Mouse (Mus musculus): ENCODE measurements around the gene Dmpk. TPM values are rescaled to one million over a fixed set of nuclear protein-coding genes. Genes with fewer than 3 reads are reported as not detected.
"Not testable (repeated sequence)": the region's sequence is repeated elsewhere in the genome, so short reads cannot be mapped to it uniquely, and the experiment has no call there.

Dmpk gene
- 0.97 to 1.5 TPM in 2 of 3 replicates, not detected in the other for total RNA-seq (2017)

- ATAC-seq (replicated peaks; ENCODE audit: insufficient number of reproducible peaks, low FRiP score, low TSS enrichment, poor library complexity, severe bottlenecking): no peak
These were observed at the start of gene Dmpk for GRCm38 (mm10) chr7:19083701-19084100. Dmpk (plus strand) TSS chr7:19083849.

GRCm38 (mm10) chr7:19044616-19045015, 39.0 kb upstream of the Dmpk start:
- no peak for ATAC-seq (replicated peaks; ENCODE audit: insufficient number of reproducible peaks, low FRiP score, low TSS enrichment, poor library complexity, severe bottlenecking)

DNA sequence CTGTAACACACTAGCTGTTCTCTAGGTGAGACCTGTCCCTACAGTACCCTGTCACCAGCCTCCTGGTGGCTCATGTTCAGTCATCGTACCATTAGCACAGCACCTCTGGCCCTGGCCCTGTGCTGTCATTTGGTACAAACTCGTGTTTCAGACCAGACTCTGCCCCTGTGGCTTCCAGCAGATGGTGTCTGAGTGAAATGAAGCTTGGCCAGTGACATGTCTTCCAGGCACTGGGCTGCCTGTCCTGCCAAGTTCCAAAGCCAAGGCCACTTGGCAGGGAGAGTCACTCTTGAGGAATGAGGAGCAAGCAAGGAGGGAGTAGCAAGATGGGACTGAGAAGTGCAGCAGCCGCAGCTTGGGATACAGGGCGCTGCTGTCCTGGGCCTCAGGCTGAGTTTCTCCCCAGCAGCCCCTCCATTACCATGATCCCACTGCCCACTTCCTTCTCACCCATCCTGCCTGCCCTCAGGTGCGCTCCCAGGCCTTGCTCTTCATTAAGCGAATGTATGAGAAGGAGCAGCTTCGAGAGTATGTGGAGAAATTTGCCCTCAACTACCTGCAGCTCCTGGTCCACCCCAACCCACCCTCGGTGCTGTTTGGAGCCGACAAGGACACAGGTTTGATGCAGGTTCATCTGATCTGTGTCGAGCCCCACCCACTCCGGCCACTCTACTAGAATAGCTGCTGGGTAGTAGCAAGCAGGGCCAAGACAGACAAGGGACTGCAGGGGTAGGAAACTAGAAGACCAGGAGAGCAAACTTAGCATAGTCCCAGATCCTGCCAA, 37.2 kb upstream of the Dmpk start:
- no peak for ATAC-seq (replicated peaks; ENCODE audit: insufficient number of reproducible peaks, low FRiP score, low TSS enrichment, poor library complexity, severe bottlenecking)

GRCm38 (mm10) chr7:19048006-19048527, 35.6 kb upstream of the Dmpk start:
- no peak for ATAC-seq (replicated peaks; ENCODE audit: insufficient number of reproducible peaks, low FRiP score, low TSS enrichment, poor library complexity, severe bottlenecking)

- ATAC-seq (replicated peaks; ENCODE audit: insufficient number of reproducible peaks, low FRiP score, low TSS enrichment, poor library complexity, severe bottlenecking): no peak
These were observed 34.4 kb upstream of the Dmpk start for GRCm38 (mm10) chr7:19049252-19049651.

- ATAC-seq (replicated peaks; ENCODE audit: insufficient number of reproducible peaks, low FRiP score, low TSS enrichment, poor library complexity, severe bottlenecking): no peak
These were observed 33.5 kb upstream of the Dmpk start for GRCm38 (mm10) chr7:19050172-19050571.

DNA sequence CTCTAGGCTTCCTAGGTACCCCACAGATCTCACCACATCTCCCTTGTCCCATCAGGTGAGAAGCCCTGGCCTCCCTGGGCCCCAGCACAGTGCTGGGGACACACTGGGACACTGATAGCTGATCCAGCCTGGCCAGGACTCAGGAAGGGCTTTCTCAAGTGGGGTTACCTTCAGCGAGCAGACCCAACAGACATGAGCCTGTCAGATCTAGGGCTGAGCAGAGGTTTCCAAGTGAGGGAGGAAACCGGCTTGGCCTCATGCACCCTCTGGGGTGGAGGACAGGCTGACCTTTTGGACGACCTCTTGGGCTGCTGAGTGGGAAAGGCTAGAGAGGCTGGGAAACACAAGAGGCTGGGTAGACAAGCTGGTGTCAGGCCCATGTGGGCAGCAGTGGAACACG, 32.5 kb upstream of the Dmpk start:
- ATAC-seq (replicated peaks; ENCODE audit: insufficient number of reproducible peaks, low FRiP score, low TSS enrichment, poor library complexity, severe bottlenecking): no peak

DNA sequence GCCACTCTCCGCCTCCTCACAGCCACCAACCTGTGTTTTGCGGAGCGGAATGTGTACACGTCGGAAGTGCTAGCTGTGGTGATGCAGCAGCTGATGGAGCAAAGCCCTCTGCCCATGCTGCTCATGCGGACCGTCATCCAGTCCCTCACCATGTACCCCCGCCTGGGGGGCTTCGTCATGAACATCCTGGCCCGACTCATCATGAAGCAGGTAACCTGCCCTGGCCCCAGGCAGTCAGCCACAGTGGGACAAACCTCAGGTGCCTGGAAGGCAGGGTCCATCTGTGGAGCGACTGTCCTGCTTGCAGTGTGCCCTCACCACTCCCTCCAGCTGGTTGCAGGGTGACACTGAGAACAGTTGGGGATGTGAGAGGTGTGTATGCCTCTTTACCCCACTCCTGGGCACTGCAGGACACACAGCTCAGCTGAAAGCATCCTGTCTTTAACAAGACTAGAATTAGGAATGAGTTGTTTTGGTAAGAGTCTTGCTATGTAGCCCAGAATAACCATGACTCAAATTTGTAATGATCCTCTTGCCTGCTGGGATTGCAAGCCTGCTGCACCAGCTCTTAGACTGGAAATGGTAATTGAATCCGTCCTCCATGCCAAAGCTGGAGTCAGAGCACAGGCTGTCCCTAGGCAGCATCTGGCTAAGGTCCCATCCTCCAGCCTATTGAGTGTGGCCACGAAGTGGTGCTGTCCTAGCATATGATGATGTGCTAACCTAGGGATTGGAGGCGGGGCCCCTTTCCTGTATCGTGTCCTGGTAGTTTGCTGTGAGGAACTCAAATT, 31.1 kb upstream of the Dmpk start:
- ATAC-seq (replicated peaks; ENCODE audit: insufficient number of reproducible peaks, low FRiP score, low TSS enrichment, poor library complexity, severe bottlenecking): no peak

- ATAC-seq (replicated peaks; ENCODE audit: insufficient number of reproducible peaks, low FRiP score, low TSS enrichment, poor library complexity, severe bottlenecking): no peak
These were observed 30.5 kb upstream of the Dmpk start for GRCm38 (mm10) chr7:19053136-19053532.

- ATAC-seq (replicated peaks; ENCODE audit: insufficient number of reproducible peaks, low FRiP score, low TSS enrichment, poor library complexity, severe bottlenecking): no peak
These were observed 29.4 kb upstream of the Dmpk start, which contains the start of gene Rsph6a for GRCm38 (mm10) chr7:19054047-19054776. Rsph6a (plus strand) TSS chr7:19054690.

GRCm38 (mm10) chr7:19054777-19055076, 28.9 kb upstream of the Dmpk start:
- ATAC-seq (replicated peaks; ENCODE audit: insufficient number of reproducible peaks, low FRiP score, low TSS enrichment, poor library complexity, severe bottlenecking): no peak

GRCm38 (mm10) chr7:19055108-19055507, 28.5 kb upstream of the Dmpk start:
- no peak for ATAC-seq (replicated peaks; ENCODE audit: insufficient number of reproducible peaks, low FRiP score, low TSS enrichment, poor library complexity, severe bottlenecking)

DNA sequence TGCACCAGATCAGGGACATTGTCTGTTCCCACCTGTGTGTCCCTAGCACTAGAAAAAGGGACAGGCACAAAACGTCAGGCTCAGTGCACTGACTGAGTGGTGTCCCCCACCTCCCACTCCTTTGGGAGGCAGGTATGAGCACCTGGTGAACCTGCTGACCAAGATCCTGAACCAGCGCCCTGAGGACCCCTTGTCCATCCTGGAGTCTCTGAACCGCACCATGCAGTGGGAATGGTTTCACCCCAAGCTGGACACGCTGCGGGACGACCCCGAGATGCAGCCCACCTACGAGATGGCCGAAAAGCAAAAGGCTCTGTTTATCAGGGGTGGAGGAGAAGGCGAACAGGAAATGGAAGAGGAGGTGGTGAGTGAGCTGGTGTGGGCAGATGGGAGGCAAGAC, 26.2 kb upstream of the Dmpk start:
- no peak for ATAC-seq (replicated peaks; ENCODE audit: insufficient number of reproducible peaks, low FRiP score, low TSS enrichment, poor library complexity, severe bottlenecking)

DNA sequence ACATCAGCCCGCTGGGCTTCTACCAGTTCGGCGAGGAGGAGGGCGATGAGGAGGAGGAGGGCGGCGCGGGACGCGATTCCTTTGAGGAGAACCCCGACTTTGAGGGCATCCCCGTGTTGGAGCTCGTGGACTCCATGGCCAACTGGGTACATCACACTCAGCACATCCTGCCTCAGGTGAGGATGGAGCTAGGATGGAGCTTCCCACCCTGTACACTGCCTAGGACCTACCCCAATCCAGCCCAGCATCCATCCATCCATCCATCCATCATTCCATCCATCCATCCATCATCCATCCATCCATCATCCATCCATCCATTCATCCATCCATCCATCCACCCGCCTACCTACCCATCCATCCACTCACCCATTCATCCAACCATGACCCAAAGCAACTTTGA, 17.8 kb upstream of the Dmpk start:
- no peak for ATAC-seq (replicated peaks; ENCODE audit: insufficient number of reproducible peaks, low FRiP score, low TSS enrichment, poor library complexity, severe bottlenecking)

DNA sequence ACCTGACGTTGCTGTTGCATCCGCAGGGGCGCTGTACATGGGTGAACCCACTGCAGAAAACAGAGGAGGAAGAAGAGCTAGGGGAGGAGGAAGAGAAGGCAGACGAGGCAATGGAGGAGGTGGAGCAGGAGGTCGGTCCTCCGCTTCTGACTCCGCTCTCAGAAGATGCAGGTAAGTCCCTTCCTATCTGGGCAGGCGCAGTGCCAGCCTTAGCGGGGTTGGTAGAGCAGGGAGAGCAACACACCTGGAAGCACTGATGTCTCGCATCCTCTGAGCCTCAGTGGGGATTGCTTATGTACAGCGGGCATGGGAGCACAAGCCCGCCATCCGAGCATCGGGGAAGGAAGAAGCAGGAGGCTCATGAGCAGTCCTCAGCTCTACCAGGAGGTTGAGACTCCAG, 16.6 kb upstream of the Dmpk start:
- peak; percentile 25; the same call in 1 of the 2 replicates for ATAC-seq (replicated peaks; ENCODE audit: insufficient number of reproducible peaks, low FRiP score, low TSS enrichment, poor library complexity, severe bottlenecking)

DNA sequence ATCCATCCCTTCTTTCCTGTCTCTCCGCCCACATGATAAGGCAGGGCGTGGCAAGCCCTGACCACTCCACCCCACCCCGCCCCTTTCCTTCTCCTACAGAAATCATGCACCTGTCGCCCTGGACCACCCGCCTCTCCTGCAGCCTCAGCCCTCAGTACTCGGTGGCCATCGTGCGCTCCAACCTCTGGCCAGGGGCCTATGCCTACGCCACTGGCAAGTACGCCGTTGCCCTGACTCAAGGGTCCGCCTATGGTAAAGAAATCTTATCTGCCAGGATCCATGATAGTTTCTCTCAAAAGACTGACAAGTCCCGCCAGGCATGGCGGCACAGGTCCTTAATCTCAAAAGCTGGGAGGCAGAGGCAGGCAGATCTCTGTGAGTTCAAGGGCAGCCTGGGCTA, 15.7 kb upstream of the Dmpk start:
- no peak for ATAC-seq (replicated peaks; ENCODE audit: insufficient number of reproducible peaks, low FRiP score, low TSS enrichment, poor library complexity, severe bottlenecking)

- ATAC-seq (replicated peaks; ENCODE audit: insufficient number of reproducible peaks, low FRiP score, low TSS enrichment, poor library complexity, severe bottlenecking): no peak
These were observed 14.9 kb upstream of the Dmpk start for GRCm38 (mm10) chr7:19068707-19069106.

DNA sequence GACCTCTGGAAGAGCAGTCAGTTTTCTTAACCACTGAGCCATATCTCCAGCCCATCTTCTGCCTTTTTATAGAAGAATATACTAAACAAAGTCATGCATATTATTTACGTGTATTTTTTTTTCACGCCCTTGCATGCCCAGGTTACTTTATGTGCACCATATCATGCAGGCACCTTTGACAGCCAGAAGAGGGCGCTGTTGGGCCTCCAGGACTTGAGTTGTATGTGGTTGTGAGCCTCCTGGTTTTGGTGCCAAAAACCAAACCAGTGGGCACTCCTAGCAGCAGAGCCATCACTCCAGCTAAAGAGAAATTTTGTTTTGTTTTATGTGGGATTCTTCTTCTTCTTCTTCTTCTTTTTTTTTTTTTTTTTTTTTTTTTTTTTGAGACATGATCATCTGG, 14.1 kb upstream of the Dmpk start:
- no peak for ATAC-seq (replicated peaks; ENCODE audit: insufficient number of reproducible peaks, low FRiP score, low TSS enrichment, poor library complexity, severe bottlenecking)

DNA sequence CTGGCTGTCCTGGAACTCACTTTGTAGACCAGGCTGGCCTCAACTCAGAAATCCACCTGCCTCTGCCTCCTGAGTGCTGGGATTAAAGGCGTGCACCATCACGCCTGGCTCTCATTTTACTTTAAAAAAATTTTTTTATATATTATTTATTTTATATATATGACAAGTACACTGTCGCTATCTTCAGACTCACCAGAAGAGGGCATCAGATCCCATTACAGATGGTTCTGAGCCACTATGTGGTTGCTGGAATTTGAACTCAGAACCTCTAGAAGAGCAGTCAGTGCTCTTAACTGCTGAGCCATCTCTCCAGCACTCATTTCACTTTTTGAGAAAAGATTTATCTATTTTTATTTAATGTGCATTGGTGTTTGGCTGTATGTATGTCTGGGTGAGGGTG, 12.6 kb upstream of the Dmpk start:
- not testable (repeated sequence) for ATAC-seq (replicated peaks; ENCODE audit: insufficient number of reproducible peaks, low FRiP score, low TSS enrichment, poor library complexity, severe bottlenecking)
